In genomic region chr11:97643380-97644055, GRCm38 (mm10) we compare ENCODE assay signal across 33 mouse cellular contexts.
"Had no signal": no experiment of that assay in that cellular context is flagged by ENCODE, and none has a peak within 500 bp of the region (broad histone marks: within the 10 kb centered on the region; RNA-seq: fewer than 3 reads in every experiment).

No protein-coding gene starts in this region.

- H3K9ac ChIP-seq: heart, embryonic 12.5 days; heart, embryonic 13.5 days; heart, embryonic 15.5 days; hindbrain, embryonic 12.5 days; hindbrain, embryonic 13.5 days; hindbrain, embryonic 14.5 days; hindbrain, embryonic 15.5 days; intestine, embryonic 15.5 days; kidney, embryonic 15.5 days had no signal

- H3K27ac ChIP-seq: heart, embryonic 13.5 days; heart, embryonic 15.5 days; hindbrain, embryonic 10.5 days; hindbrain, embryonic 12.5 days; hindbrain, embryonic 13.5 days; hindbrain, embryonic 14.5 days; hindbrain, embryonic 15.5 days; hindbrain, postnatal 0 days; intestine, embryonic 15.5 days; kidney, embryonic 15.5 days; kidney, postnatal 0 days; layer of hippocampus, adult 2 months had no signal

- DNase-seq: heart, postnatal 14 days; heart, postnatal 36 days; heart, postnatal 4 days; kidney, adult 11 months; kidney, adult 18-20 months; kidney, adult 2 months; kidney, adult 8-10 months; kidney, adult 9 months; kidney, postnatal 10 days; kidney, postnatal 14 days; kidney, postnatal 25 days; kidney, postnatal 36 days; kidney, postnatal 4 days; layer of hippocampus, adult 9-11 months; layer of hippocampus, postnatal 36 days had no signal

- H3K4me1 ChIP-seq: heart, embryonic 12.5 days; heart, embryonic 13.5 days; heart, embryonic 15.5 days; hindbrain, embryonic 10.5 days; hindbrain, embryonic 12.5 days; hindbrain, embryonic 13.5 days; hindbrain, embryonic 15.5 days; intestine, embryonic 15.5 days; kidney, embryonic 15.5 days had no signal

- H3K9me3 ChIP-seq: heart, embryonic 15.5 days; hindbrain, embryonic 13.5 days; hindbrain, embryonic 15.5 days; intestine, embryonic 15.5 days; kidney, embryonic 15.5 days had no signal

- H3K36me3 ChIP-seq: heart, embryonic 12.5 days; heart, embryonic 13.5 days; heart, embryonic 15.5 days; hindbrain, embryonic 10.5 days; hindbrain, embryonic 12.5 days; hindbrain, embryonic 13.5 days; hindbrain, embryonic 15.5 days; intestine, embryonic 15.5 days; kidney, embryonic 15.5 days had no signal

- H3K4me3 ChIP-seq: heart, embryonic 12.5 days; heart, embryonic 13.5 days; heart, embryonic 15.5 days; hindbrain, embryonic 10.5 days; hindbrain, embryonic 12.5 days; hindbrain, embryonic 13.5 days; hindbrain, embryonic 15.5 days; intestine, embryonic 15.5 days; kidney, embryonic 15.5 days; layer of hippocampus, adult 2 months had no signal

- H3K4me2 ChIP-seq: heart, embryonic 11.5 days; heart, embryonic 12.5 days; heart, embryonic 13.5 days; heart, embryonic 15.5 days; hindbrain, embryonic 12.5 days; hindbrain, embryonic 13.5 days; hindbrain, embryonic 14.5 days; hindbrain, embryonic 15.5 days; intestine, embryonic 15.5 days; kidney, embryonic 15.5 days had no signal

- H3K27me3 ChIP-seq: heart, embryonic 12.5 days; heart, embryonic 15.5 days; hindbrain, embryonic 12.5 days; hindbrain, embryonic 15.5 days; intestine, embryonic 15.5 days; kidney, embryonic 15.5 days had no signal

- ATAC-seq: hindbrain, embryonic 16.5 days; hindbrain, postnatal 0 days; inflammation-experienced regulatory T-cells, adult 6 months; intestine, embryonic 15.5 days; intestine, embryonic 16.5 days; intestine, postnatal 0 days had no signal
